In genomic region chr2:157841121-157841520, GRCm38 (mm10) we compare ENCODE assay signal across 15 mouse cellular contexts.
A peak's percentile ranks its signal among the peaks of the same experiment; 100 is the strongest.
DNase-seq lines count a peak whose midpoint lies in the region; ATAC-seq and TF ChIP-seq lines count a peak whose summit lies in the region.
"Had no signal": no experiment of that assay in that cellular context is flagged by ENCODE, and none has a peak within 500 bp of the region (broad histone marks: within the 10 kb centered on the region; RNA-seq: fewer than 3 reads in every experiment).

No protein-coding gene starts in this region.

- WGBS in hindbrain, postnatal 0 days = 74% methylated on average over 6 of the region's 6 CpGs
- 41% methylated on average over 6 of the region's 6 CpGs for WGBS in neural tube, embryonic 15.5 days

- no peaks in the 10 kb centered on the region for H3K36me3 ChIP-seq in hindbrain, postnatal 0 days (ENCODE audit: insufficient read depth, low read length)
- peaks cover 3% of the 10 kb centered on the region; the same call in 1 of the 2 replicates for H3K36me3 ChIP-seq in neural tube, embryonic 15.5 days

- no peaks in the 10 kb centered on the region for H3K27me3 ChIP-seq in hindbrain, postnatal 0 days (ENCODE audit: insufficient read depth, low read length)
- no peaks in the 10 kb centered on the region for H3K27me3 ChIP-seq in neural tube, embryonic 15.5 days (replicated peaks)
- H3K27me3 ChIP-seq: embryonic facial prominence, embryonic 15.5 days had no signal

- H3K4me3 ChIP-seq in hindbrain, postnatal 0 days (ENCODE audit: low read length) = no peak overlapping the region
- H3K4me3 ChIP-seq in neural tube, embryonic 15.5 days (replicated peaks) = no peak overlapping the region
- H3K4me3 ChIP-seq: embryonic facial prominence, embryonic 15.5 days had no signal

- ATAC-seq in hindbrain, postnatal 0 days = no peak
- peak; percentile 62; the same call in 1 of the 2 replicates for ATAC-seq in neural tube, embryonic 15.5 days (ENCODE audit: low FRiP score)
- no peak for ATAC-seq in erythroid progenitor cell, adult 5-6 weeks (replicated peaks; ENCODE audit: low FRiP score, poor library complexity, severe bottlenecking)
- ATAC-seq: intestine, postnatal 0 days had no signal

- no peak overlapping the region for H3K9ac ChIP-seq in hindbrain, postnatal 0 days (replicated peaks; ENCODE audit: low read length)
- H3K9ac ChIP-seq in neural tube, embryonic 15.5 days (replicated peaks) = no peak overlapping the region
- H3K9ac ChIP-seq: embryonic facial prominence, embryonic 15.5 days had no signal

- peak overlapping the region; percentile 36; the same call in 1 of the 2 replicates for H3K27ac ChIP-seq in hindbrain, postnatal 0 days
- peak overlapping the region; percentile 64 for H3K27ac ChIP-seq in neural tube, embryonic 15.5 days (replicated peaks)
- H3K27ac ChIP-seq: embryonic facial prominence, embryonic 15.5 days had no signal

- no peaks in the 10 kb centered on the region for H3K4me1 ChIP-seq in hindbrain, postnatal 0 days (ENCODE audit: insufficient read depth, low read length)
- H3K4me1 ChIP-seq in neural tube, embryonic 15.5 days = peaks cover 46% of the 10 kb centered on the region
- H3K4me1 ChIP-seq: embryonic facial prominence, embryonic 15.5 days had no signal

- peak; percentile 3 for DNase-seq in frontal cortex, postnatal 14 days (ENCODE audit: low spot score in 2 of 2)
- DNase-seq in frontal cortex, postnatal 25 days (ENCODE audit: low spot score in 2 of 2) = no peak
- peak; percentile 0 for DNase-seq in right cerebral cortex, postnatal 4 days
- no peak for DNase-seq in right cerebral cortex, postnatal 25 days
- no peak for DNase-seq in hindbrain, postnatal 0 days (ENCODE audit: low spot score)
- no peak for DNase-seq in cerebellum, adult 11 months
- DNase-seq: cerebellum, postnatal 36 days; gastrocnemius, postnatal 10 days; left cerebral cortex, postnatal 4 days; lung, adult 2 months; thymus, adult 18-20 months had no signal

- no peaks in the 10 kb centered on the region for H3K9me3 ChIP-seq in hindbrain, postnatal 0 days (ENCODE audit: low read length)
- no peaks in the 10 kb centered on the region for H3K9me3 ChIP-seq in neural tube, embryonic 15.5 days (replicated peaks)
- H3K9me3 ChIP-seq: embryonic facial prominence, embryonic 15.5 days had no signal

- H3K4me2 ChIP-seq in hindbrain, postnatal 0 days (ENCODE audit: low read depth, low read length) = no peak overlapping the region
- no peak overlapping the region for H3K4me2 ChIP-seq in neural tube, embryonic 15.5 days
- H3K4me2 ChIP-seq: embryonic facial prominence, embryonic 15.5 days had no signal

- no peak for TF ChIP-seq CTCF in hindbrain, postnatal 0 days (IDR thresholded peaks at IDR 0.05; ENCODE audit: low read depth)

Comparison
In these comparisons a context has a peak if more than half of its experiments do, and no peak if none do; other contexts are left out.
1. DNase-seq: peak in frontal cortex, postnatal 14 days (2 of 2) and right cerebral cortex, postnatal 4 days (single experiment); none in frontal cortex, postnatal 25 days (0 of 2), right cerebral cortex, postnatal 25 days (single experiment), hindbrain, postnatal 0 days (single experiment) and cerebellum, adult 11 months (single experiment).